Mouse (Mus musculus) heart, postnatal 0 days (tissue): ENCODE measurements around the gene Nlgn1.

Source experiments
- CTCF ChIP-seq: IDR thresholded peaks from 2 replicates; pipeline ENCODE4 v1.5.1; 2016; ENCODE audit warnings: antibody characterized with exemption, control low read depth, low read depth
- EP300 ChIP-seq: IDR thresholded peaks from 2 replicates; pipeline ENCODE4 v1.6.1; 2016; ENCODE audit warnings: antibody characterized with exemption, low read depth

DNA sequence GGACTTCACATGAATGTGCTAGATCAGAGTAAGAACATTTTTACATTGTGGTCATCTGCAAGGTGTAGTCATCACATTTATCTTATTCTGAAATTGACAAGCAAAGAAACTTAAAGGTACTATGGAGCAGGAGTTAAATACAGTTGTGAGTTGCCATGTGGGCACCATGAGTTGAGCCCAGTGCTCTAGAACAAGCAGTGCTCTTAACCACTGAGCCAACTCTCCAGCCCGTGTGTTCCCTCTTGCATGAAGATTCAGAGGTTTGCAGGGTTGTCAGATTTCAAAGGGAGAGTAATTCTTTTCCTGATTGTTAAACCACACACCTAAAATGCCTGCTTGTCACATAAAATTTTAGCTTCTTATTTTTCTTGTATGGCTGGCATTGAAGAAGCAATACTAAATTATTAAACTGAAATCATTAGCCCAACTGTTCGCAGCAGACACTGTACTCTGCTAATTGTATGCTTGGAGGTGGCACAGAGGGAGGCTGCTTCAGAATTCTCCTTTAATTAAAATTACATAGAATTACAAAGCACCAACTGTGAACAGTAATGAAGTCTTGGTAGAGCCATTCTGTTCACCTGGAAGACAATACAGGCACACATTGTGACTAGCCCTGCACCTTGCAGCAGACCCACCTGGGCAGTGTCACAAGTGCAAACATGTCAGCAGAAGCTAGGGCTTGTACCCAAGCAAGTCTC lies 417.7 kb downstream of the Nlgn1 start:
- TF ChIP-seq CTCF = no peak
- no peak for TF ChIP-seq EP300
